Mouse (Mus musculus) C2C12 (cell line): Measurements from ENCODE around the gene Tmem234.

ENCODE experiments used
- CEBPB ChIP-seq: IDR thresholded peaks from one replicate; pipeline ENCODE4 v1.6.1; 2011; ENCODE audit warnings: low read depth, mild to moderate bottlenecking, control low read depth, moderate library complexity
- CTCF ChIP-seq: IDR thresholded peaks from one replicate; pipeline ENCODE4 v1.5.1; 2011; ENCODE audit not compliant: control insufficient read depth, insufficient read depth, insufficient read length
- MAX ChIP-seq: IDR thresholded peaks from one replicate; pipeline ENCODE4 v1.6.1; 2011; ENCODE audit warnings: mild to moderate bottlenecking, control low read depth
- MYOG ChIP-seq: IDR thresholded peaks from one replicate; pipeline ENCODE4 v1.6.1; 2011; ENCODE audit not compliant: control insufficient read depth, insufficient read length; ENCODE audit errors: extremely low read depth
- USF1 ChIP-seq: IDR thresholded peaks from one replicate; pipeline ENCODE4 v1.6.1; 2011; ENCODE audit warnings: low read depth, mild to moderate bottlenecking, control low read depth, moderate library complexity

DNA sequence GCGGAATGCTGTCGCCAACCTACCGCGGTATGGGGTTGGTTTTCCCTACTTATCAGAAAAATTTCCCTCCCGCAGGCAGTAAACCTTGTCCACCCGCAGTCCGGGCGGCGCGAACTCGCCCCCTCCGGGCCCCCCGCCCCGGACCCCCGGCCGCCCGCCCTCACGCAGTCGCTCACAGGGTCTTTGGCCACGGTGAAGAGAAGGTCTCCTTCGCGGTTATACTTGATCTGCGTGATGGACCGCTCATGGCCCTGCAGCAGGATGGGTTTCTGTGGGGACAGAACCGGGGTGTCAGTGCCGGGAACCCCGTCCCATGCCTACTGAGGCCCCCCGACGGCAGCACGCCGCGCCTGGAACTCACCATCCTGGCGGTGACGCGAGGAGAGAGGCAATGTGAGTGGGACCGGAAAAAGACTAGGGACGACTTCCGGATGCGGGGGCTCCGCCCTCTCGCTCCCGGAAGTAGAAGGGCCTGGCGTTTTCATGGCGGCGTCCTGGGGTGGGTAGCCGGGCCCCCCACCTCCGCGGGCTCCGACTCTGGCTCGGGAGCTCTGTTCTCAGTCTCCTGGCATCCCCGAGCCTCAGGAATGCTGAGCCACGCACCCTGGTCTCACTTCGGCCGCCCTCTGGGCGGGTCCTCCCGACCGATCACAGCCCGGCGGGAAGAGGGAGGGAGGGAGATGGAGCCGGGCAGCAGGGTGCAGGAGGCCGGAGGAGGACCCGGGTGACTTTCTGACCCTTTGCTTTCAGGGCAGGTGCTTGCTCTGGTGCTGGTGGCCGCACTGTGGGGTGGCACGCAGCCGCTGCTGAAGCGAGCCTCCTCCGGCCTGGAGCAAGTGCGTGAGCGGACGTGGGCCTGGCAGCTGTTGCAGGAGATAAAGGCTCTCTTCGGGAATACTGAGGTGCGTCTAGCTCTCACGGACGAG, at the start of gene Tmem234, which contains the start of gene Eif3i:
- no peak for TF ChIP-seq CTCF
- peak; percentile 77 for TF ChIP-seq MAX
- no peak for TF ChIP-seq CEBPB
- no peak for TF ChIP-seq USF1
- TF ChIP-seq MYOG, result no peak
